Mouse (Mus musculus): ENCODE measurements around the gene Scfd2. TPM values are rescaled to one million over a fixed set of nuclear protein-coding genes. Genes with fewer than 3 reads are reported as not detected.

The Scfd2 gene
- polyA plus RNA-seq, 1 experiment from 2014 or later: 14.4 TPM

- Histone ChIP-seq H3K4me2 (ENCODE audit: low read length) (no peak overlapping the region), H3K36me3 (ENCODE audit: control insufficient read depth, insufficient read depth, low read length) (no peaks in the 10 kb centered on the region), H3K27me3 (ENCODE audit: control insufficient read depth, insufficient read depth, low read length) (no peaks in the 10 kb centered on the region), H3K9ac (ENCODE audit: low read length) (no peak overlapping the region), H3K4me1 (ENCODE audit: control insufficient read depth in 2 of 2, insufficient read depth in 2 of 2, low read length in 2 of 2) (peaks cover 8 to 29% of the 10 kb centered on the region in 2 experiments), H3K4me3 (ENCODE audit: control insufficient read depth in 1 of 2, insufficient read depth in 1 of 2, low read depth in 1 of 2, low read length in 2 of 2) (no peak overlapping the region), H3K9me3 (ENCODE audit: control insufficient read depth, low read length) (no peaks in the 10 kb centered on the region), H3K27ac (replicated peaks in 1 of 2; ENCODE audit: control insufficient read depth in 1 of 2, insufficient read depth in 1 of 2, low read depth in 2 of 2, low read length in 2 of 2) (no peak overlapping the region)
- 87% methylated on average over 6 of the region's 6 CpGs for WGBS
- ATAC-seq (ENCODE audit: insufficient number of reproducible peaks, insufficient read depth, low FRiP score, low read depth): no peak
Observed at GRCm38 (mm10) chr5:74365408-74365807, 166.2 kb downstream of the Scfd2 start.

GRCm38 (mm10) chr5:74363296-74363695 is 168.3 kb downstream of the Scfd2 start:
- H3K4me1 ChIP-seq (ENCODE audit: control insufficient read depth in 2 of 2, insufficient read depth in 2 of 2, low read length in 2 of 2): peaks cover 8 to 33% of the 10 kb centered on the region in 2 experiments
- no peak overlapping the region for H3K27ac ChIP-seq (replicated peaks in 1 of 2; ENCODE audit: control insufficient read depth in 1 of 2, insufficient read depth in 1 of 2, low read depth in 2 of 2, low read length in 2 of 2)
- no peaks in the 10 kb centered on the region for H3K9me3 ChIP-seq (ENCODE audit: control insufficient read depth, low read length)
- no peak for ATAC-seq (ENCODE audit: insufficient number of reproducible peaks, insufficient read depth, low FRiP score, low read depth)
- no peaks in the 10 kb centered on the region for H3K27me3 ChIP-seq (ENCODE audit: control insufficient read depth, insufficient read depth, low read length)
- no peak overlapping the region for H3K9ac ChIP-seq (ENCODE audit: low read length)
- H3K4me3 ChIP-seq (ENCODE audit: control insufficient read depth in 1 of 2, insufficient read depth in 1 of 2, low read depth in 1 of 2, low read length in 2 of 2): no peak overlapping the region
- 23% methylated on average over 1 of the region's 1 CpGs for WGBS
- H3K36me3 ChIP-seq (ENCODE audit: control insufficient read depth, insufficient read depth, low read length): no peaks in the 10 kb centered on the region
- H3K4me2 ChIP-seq (ENCODE audit: low read length): no peak overlapping the region

- Histone ChIP-seq H3K9ac (ENCODE audit: low read length) (no peak overlapping the region), H3K4me2 (ENCODE audit: low read length) (no peak overlapping the region), H3K27ac (replicated peaks in 1 of 2; ENCODE audit: control insufficient read depth in 1 of 2, insufficient read depth in 1 of 2, low read depth in 2 of 2, low read length in 2 of 2) (peak overlapping the region; percentile 49 to 70; a peak in 3 of 4 replicates), H3K4me3 (ENCODE audit: control insufficient read depth in 1 of 2, insufficient read depth in 1 of 2, low read depth in 1 of 2, low read length in 2 of 2) (no peak overlapping the region), H3K36me3 (ENCODE audit: control insufficient read depth, insufficient read depth, low read length) (no peaks in the 10 kb centered on the region), H3K9me3 (ENCODE audit: control insufficient read depth, low read length) (no peaks in the 10 kb centered on the region), H3K27me3 (ENCODE audit: control insufficient read depth, insufficient read depth, low read length) (no peaks in the 10 kb centered on the region), H3K4me1 (ENCODE audit: control insufficient read depth in 2 of 2, insufficient read depth in 2 of 2, low read length in 2 of 2) (peaks cover 10 to 35% of the 10 kb centered on the region in 2 experiments)
- 10% methylated on average over 5 of the region's 5 CpGs for WGBS
- ATAC-seq (ENCODE audit: insufficient number of reproducible peaks, insufficient read depth, low FRiP score, low read depth): peak; percentile 82
Observed at GRCm38 (mm10) chr5:74361531-74361930, 170.0 kb downstream of the Scfd2 start.

- H3K9me3 ChIP-seq (ENCODE audit: control insufficient read depth, low read length): no peaks in the 10 kb centered on the region
- WGBS: 25% methylated on average over 8 of the region's 8 CpGs
- H3K4me2 ChIP-seq (ENCODE audit: low read length): no peak overlapping the region
- H3K4me1 ChIP-seq (ENCODE audit: control insufficient read depth in 2 of 2, insufficient read depth in 2 of 2, low read length in 2 of 2): peaks cover 8 to 24% of the 10 kb centered on the region in 2 experiments
- ATAC-seq (ENCODE audit: insufficient number of reproducible peaks, insufficient read depth, low FRiP score, low read depth): peak; percentile 54; the same call in 1 of the 2 replicates
- no peaks in the 10 kb centered on the region for H3K27me3 ChIP-seq (ENCODE audit: control insufficient read depth, insufficient read depth, low read length)
- no peak overlapping the region for H3K9ac ChIP-seq (ENCODE audit: low read length)
- H3K4me3 ChIP-seq (ENCODE audit: control insufficient read depth in 1 of 2, insufficient read depth in 1 of 2, low read depth in 1 of 2, low read length in 2 of 2): no peak overlapping the region
- H3K27ac ChIP-seq (replicated peaks in 1 of 2; ENCODE audit: control insufficient read depth in 1 of 2, insufficient read depth in 1 of 2, low read depth in 2 of 2, low read length in 2 of 2): peak overlapping the region in 1 of 2 experiments; percentile 37; a peak in 1 of 4 replicates
- H3K36me3 ChIP-seq (ENCODE audit: control insufficient read depth, insufficient read depth, low read length): no peaks in the 10 kb centered on the region
Observed at GRCm38 (mm10) chr5:74358033-74358432, 173.5 kb downstream of the Scfd2 start.

GRCm38 (mm10) chr5:74355416-74356177 is 176.0 kb downstream of the Scfd2 start:
- Histone ChIP-seq H3K27me3 (ENCODE audit: control insufficient read depth, insufficient read depth, low read length) (no peaks in the 10 kb centered on the region), H3K36me3 (ENCODE audit: control insufficient read depth, insufficient read depth, low read length) (no peaks in the 10 kb centered on the region), H3K4me3 (ENCODE audit: control insufficient read depth in 1 of 2, insufficient read depth in 1 of 2, low read depth in 1 of 2, low read length in 2 of 2) (no peak overlapping the region), H3K4me1 (ENCODE audit: control insufficient read depth in 2 of 2, insufficient read depth in 2 of 2, low read length in 2 of 2) (peaks cover 4 to 8% of the 10 kb centered on the region in 2 experiments; a peak in 3 of 4 replicates), H3K9ac (ENCODE audit: low read length) (no peak overlapping the region), H3K9me3 (ENCODE audit: control insufficient read depth, low read length) (no peaks in the 10 kb centered on the region), H3K4me2 (ENCODE audit: low read length) (no peak overlapping the region), H3K27ac (replicated peaks in 1 of 2; ENCODE audit: control insufficient read depth in 1 of 2, insufficient read depth in 1 of 2, low read depth in 2 of 2, low read length in 2 of 2) (no peak overlapping the region)
- ATAC-seq (ENCODE audit: insufficient number of reproducible peaks, insufficient read depth, low FRiP score, low read depth): no peak
- WGBS: 52% methylated on average over 2 of the region's 2 CpGs

GRCm38 (mm10) chr5:74350909-74351308 is 180.7 kb downstream of the Scfd2 start:
- H3K9ac ChIP-seq (ENCODE audit: low read length): no peak overlapping the region
- no peak overlapping the region for H3K4me2 ChIP-seq (ENCODE audit: low read length)
- no peaks in the 10 kb centered on the region for H3K9me3 ChIP-seq (ENCODE audit: control insufficient read depth, low read length)
- H3K4me3 ChIP-seq (ENCODE audit: control insufficient read depth in 1 of 2, insufficient read depth in 1 of 2, low read depth in 1 of 2, low read length in 2 of 2): no peak overlapping the region
- H3K4me1 ChIP-seq (ENCODE audit: control insufficient read depth in 2 of 2, insufficient read depth in 2 of 2, low read length in 2 of 2): peaks cover 4 to 9% of the 10 kb centered on the region in 2 experiments; a peak in 3 of 4 replicates
- H3K27ac ChIP-seq (replicated peaks in 1 of 2; ENCODE audit: control insufficient read depth in 1 of 2, insufficient read depth in 1 of 2, low read depth in 2 of 2, low read length in 2 of 2): no peak overlapping the region
- H3K36me3 ChIP-seq (ENCODE audit: control insufficient read depth, insufficient read depth, low read length): no peaks in the 10 kb centered on the region
- no peak for ATAC-seq (ENCODE audit: insufficient number of reproducible peaks, insufficient read depth, low FRiP score, low read depth)
- H3K27me3 ChIP-seq (ENCODE audit: control insufficient read depth, insufficient read depth, low read length): no peaks in the 10 kb centered on the region
- 77% methylated on average over 4 of the region's 4 CpGs for WGBS

GRCm38 (mm10) chr5:74348079-74348870 is 183.3 kb downstream of the Scfd2 start:
- H3K4me1 ChIP-seq (ENCODE audit: control insufficient read depth in 2 of 2, insufficient read depth in 2 of 2, low read length in 2 of 2): peaks cover 4 to 9% of the 10 kb centered on the region in 2 experiments; a peak in 3 of 4 replicates
- no peak for ATAC-seq (ENCODE audit: insufficient number of reproducible peaks, insufficient read depth, low FRiP score, low read depth)
- H3K36me3 ChIP-seq (ENCODE audit: control insufficient read depth, insufficient read depth, low read length): no peaks in the 10 kb centered on the region
- H3K27me3 ChIP-seq (ENCODE audit: control insufficient read depth, insufficient read depth, low read length): no peaks in the 10 kb centered on the region
- 55% methylated on average over 11 of the region's 11 CpGs for WGBS
- H3K4me2 ChIP-seq (ENCODE audit: low read length): no peak overlapping the region
- H3K9ac ChIP-seq (ENCODE audit: low read length): no peak overlapping the region
- H3K27ac ChIP-seq (replicated peaks in 1 of 2; ENCODE audit: control insufficient read depth in 1 of 2, insufficient read depth in 1 of 2, low read depth in 2 of 2, low read length in 2 of 2): no peak overlapping the region
- H3K9me3 ChIP-seq (ENCODE audit: control insufficient read depth, low read length): no peaks in the 10 kb centered on the region
- H3K4me3 ChIP-seq (ENCODE audit: control insufficient read depth in 1 of 2, insufficient read depth in 1 of 2, low read depth in 1 of 2, low read length in 2 of 2): no peak overlapping the region

Data from heart, embryonic 14.5 days (tissue).